Mouse (Mus musculus) layer of hippocampus, adult 9-11 months (tissue): ENCODE data around the gene Fam83c.

ENCODE experiments used
- DNase-seq: peaks from one replicate; pipeline ENCODE4 v3.0.0; 2022

Gene Fam83c

DNA sequence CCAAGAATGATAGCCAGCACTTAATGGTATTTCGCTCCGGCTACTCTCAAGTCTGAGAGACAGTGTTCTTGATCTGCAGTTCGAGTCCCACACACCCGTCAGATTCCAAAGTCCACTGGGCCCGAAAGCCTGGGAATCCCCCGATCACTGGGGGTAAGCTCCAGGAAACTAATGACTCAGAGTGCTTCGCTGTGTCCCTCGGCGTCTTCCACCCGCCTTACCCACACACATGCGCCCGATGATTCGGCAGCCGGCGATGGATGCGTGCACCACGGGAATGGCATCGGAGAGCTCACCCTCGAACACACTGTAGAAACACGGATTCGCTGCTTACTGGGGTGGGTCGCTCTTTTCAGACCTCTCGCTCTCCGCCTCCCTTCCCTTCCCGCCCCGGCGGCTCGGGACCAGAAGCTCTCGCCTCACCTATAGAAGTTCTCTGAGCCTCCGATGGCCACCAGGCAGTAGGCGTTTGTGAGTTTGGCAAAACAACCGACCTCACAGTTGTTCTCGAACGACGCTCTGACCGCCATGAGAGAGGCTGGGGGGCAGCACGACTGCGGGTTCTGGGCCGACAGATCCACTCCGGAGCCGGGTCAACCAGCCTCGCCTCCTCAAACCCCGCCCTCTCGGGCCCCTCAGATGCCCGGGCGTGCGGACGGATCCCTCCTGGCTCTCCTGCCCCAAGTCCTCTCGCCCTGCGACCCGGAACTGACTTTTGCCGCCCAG, 8.6 kb downstream of the Fam83c start:
- DNase-seq: no peak

GRCm38 (mm10) chr2:155823722-155824121, 10.9 kb downstream of the Fam83c start:
- no peak for DNase-seq

- DNase-seq: no peak
These were observed 13.9 kb downstream of the Fam83c start for GRCm38 (mm10) chr2:155820779-155821178.

- DNase-seq: no peak
These were observed 15.0 kb downstream of the Fam83c start for GRCm38 (mm10) chr2:155819449-155820251.

GRCm38 (mm10) chr2:155819392-155819448, 15.4 kb downstream of the Fam83c start, which contains the start of gene BC029722:
Gene BC029722, minus strand, starts transcription at chr2:155819426.
- DNase-seq: no peak

DNA sequence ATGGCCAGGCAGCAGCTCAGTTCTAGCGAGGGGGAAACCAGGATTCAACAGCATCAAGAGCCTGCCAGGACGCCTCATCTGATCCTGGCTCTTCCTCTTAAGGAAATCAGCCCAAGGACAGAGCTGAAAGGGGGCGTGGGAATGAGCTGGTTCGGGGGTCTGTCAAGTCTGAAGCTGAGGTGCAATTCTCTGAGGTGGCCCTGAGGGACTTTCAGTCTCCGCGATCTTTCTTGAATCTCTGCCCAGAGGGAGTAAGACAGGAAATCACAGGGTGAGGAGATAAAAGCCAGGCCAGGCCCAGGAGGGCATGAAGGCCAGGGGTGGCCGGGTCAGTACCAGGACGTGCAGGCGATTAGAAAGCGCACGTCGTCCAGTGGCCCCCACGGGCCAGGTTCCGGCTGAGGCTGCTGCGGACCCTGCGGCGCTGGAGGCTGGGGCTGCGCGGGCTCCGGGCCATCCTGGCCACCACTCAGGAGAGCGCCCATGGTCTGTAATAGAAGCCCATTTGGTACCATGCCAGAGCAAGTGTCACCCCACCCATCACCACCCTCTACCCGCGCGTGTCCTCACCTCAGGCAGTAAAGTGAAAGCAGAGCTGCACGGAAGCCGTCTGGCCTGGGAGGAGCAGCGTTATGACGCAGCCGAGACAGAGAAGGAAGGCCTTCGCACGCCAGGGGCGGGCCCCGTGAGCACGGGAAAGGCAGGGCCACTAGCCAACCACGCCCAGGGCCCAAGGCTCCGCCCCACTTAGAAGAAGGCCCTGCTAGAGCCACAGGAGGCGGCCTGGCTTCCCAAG, 15.9 kb downstream of the Fam83c start:
- peak; percentile 96 for DNase-seq

- DNase-seq: no peak
These were observed 17.1 kb downstream of the Fam83c start for GRCm38 (mm10) chr2:155817301-155818245.

GRCm38 (mm10) chr2:155816179-155816578, 18.5 kb downstream of the Fam83c start:
- no peak for DNase-seq

- DNase-seq: no peak
These were observed 19.8 kb downstream of the Fam83c start for GRCm38 (mm10) chr2:155814829-155815228.

GRCm38 (mm10) chr2:155812637-155813036, 22.0 kb downstream of the Fam83c start:
- no peak for DNase-seq

- peak; percentile 89 for DNase-seq
These were observed 22.7 kb downstream of the Fam83c start for GRCm38 (mm10) chr2:155811821-155812396.

GRCm38 (mm10) chr2:155809620-155810019, 25.0 kb downstream of the Fam83c start:
- DNase-seq: no peak

GRCm38 (mm10) chr2:155807408-155807807, 27.2 kb downstream of the Fam83c start:
- DNase-seq: no peak

GRCm38 (mm10) chr2:155806548-155806947, 28.1 kb downstream of the Fam83c start:
- no peak for DNase-seq

GRCm38 (mm10) chr2:155805925-155806255, 28.8 kb downstream of the Fam83c start:
- DNase-seq: no peak

- DNase-seq: no peak
These were observed 29.3 kb downstream of the Fam83c start for GRCm38 (mm10) chr2:155805231-155805924.

DNA sequence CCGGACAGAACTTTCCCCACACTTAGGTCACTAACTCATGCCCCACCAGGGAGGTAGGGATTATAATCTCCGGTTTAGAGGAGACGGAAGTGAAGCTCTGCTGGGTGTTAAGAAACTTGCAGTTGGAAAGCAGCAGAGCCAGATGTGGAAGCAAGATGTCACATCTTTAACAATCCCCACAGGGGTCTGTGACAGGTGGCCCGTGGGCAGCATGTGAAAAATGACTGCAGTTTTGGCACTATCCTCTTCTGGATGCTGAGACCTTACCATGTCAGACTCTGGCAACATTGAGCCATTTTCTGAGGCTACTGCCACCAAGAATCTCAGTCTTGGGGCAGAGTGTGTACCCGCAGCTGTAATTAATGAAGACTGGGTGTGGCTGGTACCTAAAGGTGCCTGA, 30.6 kb downstream of the Fam83c start:
- no peak for DNase-seq

DNA sequence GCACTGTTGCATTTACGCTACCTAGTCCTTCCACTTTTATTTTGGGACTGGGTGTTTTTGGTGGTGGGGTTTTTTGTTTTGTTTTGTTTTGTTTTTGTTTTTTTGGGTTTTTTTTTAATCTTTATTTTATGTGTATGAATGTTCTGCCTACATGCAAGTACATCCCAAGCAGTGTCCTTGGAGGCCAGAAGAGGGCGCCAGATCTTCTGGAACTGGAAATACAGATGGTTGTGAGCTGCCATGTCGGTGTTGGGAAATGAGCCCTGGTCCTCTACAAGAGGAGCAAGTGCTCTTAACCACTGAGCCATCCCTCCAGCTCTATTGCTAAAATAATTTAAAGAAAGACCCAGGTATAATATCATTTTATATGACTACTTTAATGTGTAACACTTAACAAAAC, 31.9 kb downstream of the Fam83c start:
- no peak for DNase-seq

GRCm38 (mm10) chr2:155798613-155799012, 36.0 kb downstream of the Fam83c start:
- no peak for DNase-seq

DNA sequence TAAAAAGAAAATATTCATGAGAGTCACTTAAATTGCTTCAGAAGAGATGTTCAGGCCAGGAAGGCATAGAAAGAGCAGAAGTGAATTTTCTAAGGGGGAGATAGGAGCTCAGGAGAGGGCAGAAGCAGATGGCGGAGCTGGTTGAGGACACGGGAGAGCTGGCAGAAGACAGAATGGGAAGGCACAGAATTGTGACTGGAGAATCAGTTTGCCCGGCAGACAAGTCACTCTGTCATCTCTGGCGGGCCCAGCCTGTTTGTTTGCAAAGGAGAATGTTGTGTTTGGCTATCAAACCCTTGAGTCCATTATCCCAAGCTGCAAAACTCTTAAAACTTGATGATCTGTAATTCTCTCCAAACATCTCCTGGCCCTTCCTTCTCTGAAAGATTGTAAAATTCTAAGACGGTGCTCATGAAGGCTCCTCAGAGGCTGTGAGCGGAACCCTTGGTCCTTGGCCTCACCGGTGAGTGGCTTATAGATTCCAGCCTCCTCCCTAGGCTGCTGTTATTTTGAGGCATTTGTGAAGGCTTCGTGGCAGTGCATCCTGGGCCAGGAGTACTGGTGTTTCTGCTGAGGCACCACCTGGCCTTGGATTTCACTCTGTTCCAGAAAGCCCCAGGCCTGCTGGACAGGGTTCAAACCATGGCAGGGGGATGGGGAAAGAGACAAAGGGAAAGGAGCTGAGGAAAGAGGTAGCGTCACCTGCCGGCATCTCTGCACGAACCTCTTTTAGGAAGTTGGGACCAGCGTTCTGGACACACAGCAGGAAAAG, 39.8 kb downstream of the Fam83c start:
- no peak for DNase-seq

GRCm38 (mm10) chr2:155792899-155793298, 41.8 kb downstream of the Fam83c start:
- no peak for DNase-seq
